Mouse (Mus musculus) CH12.LX (cell line): ENCODE data around the gene Zfhx3. TPM values are rescaled to one million over a fixed set of nuclear protein-coding genes. Genes with fewer than 3 reads are reported as not detected.

ENCODE experiments used
- DNase-seq: peaks from one replicate; pipeline ENCODE4 v3.0.0-alpha.2; 2013; ENCODE audit errors: extremely low read depth
- H3K27ac ChIP-seq: 2 replicates; pipeline ENCODE4 v1.5.1; 2012; ENCODE audit warnings: low read depth, mild to moderate bottlenecking, control low read depth, moderate library complexity; ENCODE audit not compliant: insufficient read depth
- H3K27me3 ChIP-seq: replicated peaks from 2 replicates; pipeline ENCODE3; 2012; ENCODE audit warnings: inconsistent platforms
- H3K36me3 ChIP-seq, 2 experiments: replicated peaks in 1 of 2; 2 replicates each; pipeline versions ENCODE3 to v1.6.1; 2012; ENCODE audit warnings: inconsistent platforms in 1 of 2, low read length in 1 of 2, mild to moderate bottlenecking in 1 of 2, mixed read lengths in 1 of 2, moderate library complexity in 1 of 2; ENCODE audit not compliant: control insufficient read depth in 1 of 2, insufficient read depth in 1 of 2
- H3K4me1 ChIP-seq, 2 experiments: 2 replicates each; pipeline ENCODE4 v1.6.1; 2012; ENCODE audit warnings: inconsistent platforms in 1 of 2, moderate library complexity in 1 of 2; ENCODE audit not compliant: insufficient read depth in 2 of 2, control insufficient read depth in 1 of 2
- H3K4me2 ChIP-seq: 2 replicates; pipeline ENCODE4 v1.6.1; 2012; ENCODE audit warnings: low read depth, mild to moderate bottlenecking, control low read depth; ENCODE audit not compliant: poor library complexity, insufficient read depth, severe bottlenecking
- H3K4me3 ChIP-seq, 3 experiments: fragments of 150-350 bp in 1 of 3; sonication (generic) in 1 of 3; replicated peaks in 1 of 3; 2 replicates each; pipeline versions ENCODE3 to v1.5.1; 2011 to 2012; ENCODE audit warnings: low read depth in 2 of 3, low read length in 2 of 3, mild to moderate bottlenecking in 2 of 3, moderate library complexity in 2 of 3, control low read depth in 1 of 3, improper control_type of control experiment in 1 of 3, inconsistent platforms in 1 of 3, mixed read lengths in 1 of 3; ENCODE audit not compliant: poor library complexity in 1 of 3
- H3K79me2 ChIP-seq: replicated peaks from 2 replicates; pipeline ENCODE4 v1.6.1; 2012; ENCODE audit warnings: mild to moderate bottlenecking, moderate library complexity; ENCODE audit not compliant: control insufficient read depth, poor library complexity, insufficient read depth, severe bottlenecking; ENCODE audit errors: extremely low read depth
- H3K9ac ChIP-seq: 2 replicates; pipeline ENCODE4 v1.6.1; 2012; ENCODE audit warnings: low read depth, mild to moderate bottlenecking, control low read depth, moderate library complexity; ENCODE audit not compliant: insufficient read depth
- H3K9me3 ChIP-seq: replicated peaks from 2 replicates; pipeline ENCODE3; 2012; ENCODE audit warnings: low read length, inconsistent platforms, mixed read lengths
- BHLHE40 ChIP-seq: IDR thresholded peaks from 2 replicates; pipeline ENCODE4 v1.6.1; 2011; ENCODE audit warnings: mild to moderate bottlenecking, low read depth, low read length, improper control_type of control experiment
- CTCF ChIP-seq, 2 experiments: IDR thresholded peaks in 1 of 2; conservative IDR thresholded peaks in 1 of 2; 2 replicates each; pipeline ENCODE4 v1.5.1; 2011 to 2012; ENCODE audit warnings: low read depth in 2 of 2, low read length in 2 of 2, improper control_type of control experiment in 1 of 2, inconsistent platforms in 1 of 2, mild to moderate bottlenecking in 1 of 2, moderate library complexity in 1 of 2
- EP300 ChIP-seq: IDR thresholded peaks from 2 replicates; pipeline ENCODE4 v1.6.1; 2011; ENCODE audit warnings: low read length, improper control_type of control experiment
- ETS1 ChIP-seq: conservative IDR thresholded peaks from 2 replicates; pipeline ENCODE4 v1.6.1; 2012; ENCODE audit warnings: low read depth, mild to moderate bottlenecking, inconsistent platforms, low read length, improper control_type of control experiment, moderate library complexity
- GABPA ChIP-seq: IDR thresholded peaks from 2 replicates; pipeline ENCODE4 v1.6.1; 2012; ENCODE audit warnings: low read depth, low read length, improper control_type of control experiment, inconsistent platforms; ENCODE audit not compliant: insufficient replicate concordance
- JUN ChIP-seq: IDR thresholded peaks from 2 replicates; pipeline ENCODE4 v1.6.1; 2011; ENCODE audit warnings: low read depth, mild to moderate bottlenecking, low read length, improper control_type of control experiment, moderate library complexity; ENCODE audit not compliant: insufficient read depth
- JUND ChIP-seq: conservative IDR thresholded peaks from 2 replicates; pipeline ENCODE4 v1.6.1; 2011; ENCODE audit warnings: low read depth, low read length, improper control_type of control experiment
- KAT2A ChIP-seq: IDR thresholded peaks from 2 replicates; pipeline ENCODE4 v1.6.1; 2012; ENCODE audit warnings: low read length, improper control_type of control experiment, inconsistent platforms; ENCODE audit not compliant: insufficient replicate concordance
- MAFK ChIP-seq: IDR thresholded peaks from 2 replicates; pipeline ENCODE4 v1.6.1; 2011; ENCODE audit warnings: low read length, improper control_type of control experiment; ENCODE audit not compliant: insufficient replicate concordance
- MAX ChIP-seq: IDR thresholded peaks from 2 replicates; pipeline ENCODE4 v1.6.1; 2011; ENCODE audit warnings: low read length, improper control_type of control experiment
- MAZ ChIP-seq: IDR thresholded peaks from 2 replicates; pipeline ENCODE4 v1.6.1; 2012; ENCODE audit warnings: low read depth, mild to moderate bottlenecking, inconsistent platforms, low read length, improper control_type of control experiment, moderate library complexity
- MXI1 ChIP-seq: IDR thresholded peaks from 2 replicates; pipeline ENCODE4 v1.6.1; 2011; ENCODE audit warnings: mild to moderate bottlenecking, low read depth, low read length, improper control_type of control experiment
- MYC ChIP-seq: IDR thresholded peaks from 2 replicates; pipeline ENCODE4 v1.6.1; 2011; ENCODE audit warnings: low read depth, mild to moderate bottlenecking, improper control_type of control experiment, low read length
- NELFE ChIP-seq: IDR thresholded peaks from 2 replicates; pipeline ENCODE4 v1.6.1; 2011; ENCODE audit warnings: low read depth, low read length, improper control_type of control experiment
- NRF1 ChIP-seq: IDR thresholded peaks from 2 replicates; pipeline ENCODE4 v1.6.1; 2014; ENCODE audit warnings: low read depth, mild to moderate bottlenecking, inconsistent platforms, low read length, improper control_type of control experiment, moderate library complexity
- PAX5 ChIP-seq: IDR thresholded peaks from 2 replicates; pipeline ENCODE4 v1.6.1; 2012; ENCODE audit warnings: low read length, inconsistent platforms, mixed read lengths
- POLR2A ChIP-seq: IDR thresholded peaks from 2 replicates; pipeline ENCODE4 v1.6.1; 2011; ENCODE audit warnings: low read depth, mild to moderate bottlenecking, improper control_type of control experiment, low read length
- RCOR1 ChIP-seq: conservative IDR thresholded peaks from 2 replicates; pipeline ENCODE4 v1.6.1; 2012; ENCODE audit warnings: low read depth, mild to moderate bottlenecking, inconsistent platforms, low read length, improper control_type of control experiment
- SIN3A ChIP-seq: IDR thresholded peaks from 2 replicates; pipeline ENCODE4 v1.6.1; 2012; ENCODE audit warnings: low read length, improper control_type of control experiment, inconsistent platforms
- SMC3 ChIP-seq: IDR thresholded peaks from 2 replicates; pipeline ENCODE4 v1.6.1; 2011; ENCODE audit warnings: low read depth, low read length, improper control_type of control experiment
- TBP ChIP-seq: conservative IDR thresholded peaks from 2 replicates; pipeline ENCODE4 v1.6.1; 2011; ENCODE audit warnings: low read depth, low read length, improper control_type of control experiment
- TCF12 ChIP-seq: IDR thresholded peaks from 2 replicates; pipeline ENCODE4 v1.6.1; 2014; ENCODE audit warnings: low read depth, mild to moderate bottlenecking, inconsistent platforms, low read length, improper control_type of control experiment
- UBTF ChIP-seq: IDR thresholded peaks from 2 replicates; pipeline ENCODE4 v1.6.1; 2012; ENCODE audit warnings: low read depth, mild to moderate bottlenecking, inconsistent platforms, low read length, improper control_type of control experiment, moderate library complexity
- USF1 ChIP-seq: IDR thresholded peaks from 2 replicates; pipeline ENCODE4 v1.6.1; 2014; ENCODE audit warnings: low read depth, mild to moderate bottlenecking, inconsistent platforms, low read length, improper control_type of control experiment
- USF2 ChIP-seq: conservative IDR thresholded peaks from 2 replicates; pipeline ENCODE4 v1.6.1; 2011; ENCODE audit warnings: low read depth, low read length, improper control_type of control experiment
- ZC3H11A ChIP-seq: IDR thresholded peaks from 2 replicates; pipeline ENCODE4 v1.6.1; 2012; ENCODE audit warnings: low read depth, mild to moderate bottlenecking, inconsistent platforms, low read length, improper control_type of control experiment
- ZKSCAN1 ChIP-seq: IDR thresholded peaks from 2 replicates; pipeline ENCODE4 v1.6.1; 2012; ENCODE audit warnings: low read depth, inconsistent platforms, low read length, improper control_type of control experiment, borderline replicate concordance
- ZMIZ1 ChIP-seq: IDR thresholded peaks from 2 replicates; pipeline ENCODE4 v1.6.1; 2012; ENCODE audit warnings: low read depth, mild to moderate bottlenecking, inconsistent platforms, low read length, improper control_type of control experiment
- dilution Hi-C: fragments of 300-500 bp; cut with MboI; formaldehyde crosslinking; loops from 2 replicates; pipeline ENCODE4 v1.14.3; 2020; ENCODE audit warnings: low sequenced_read_pairs; ENCODE audit not compliant: extremely low pct_unique_long_range_greater_than_20kb, extremely low pct_ligation_motif_present
- in situ Hi-C: fragments of 300-500 bp; cut with MboI; formaldehyde crosslinking; loops from 3 replicates; pipeline ENCODE4 v1.14.3; 2019; ENCODE audit warnings: low sequenced_read_pairs, low pct_ligation_motif_present, low pct_unique_long_range_greater_than_20kb, mixed read lengths
- polyA plus RNA-seq: library from polyadenylated mRNA; unstranded; fragments of >175 nt; gene quantifications from 2 replicates; pipeline ENCODE4 v1.2.1, GENCODE M21; 2012; ENCODE audit warnings: low read depth; ENCODE audit not compliant: insufficient read length
- total RNA-seq, 2 experiments: library from RNA; depleted of rRNA; stranded (reverse); fragments of 300-350 nt in 1 of 2; fragments of >200 nt in 1 of 2; gene quantifications; 2 replicates each; pipeline ENCODE4 v1.2.3; 2012 to 2014

Zfhx3 gene
- total and polyA plus RNA-seq, 3 experiments, result 0.05 to 0.76 (median 0.68) TPM

DNA sequence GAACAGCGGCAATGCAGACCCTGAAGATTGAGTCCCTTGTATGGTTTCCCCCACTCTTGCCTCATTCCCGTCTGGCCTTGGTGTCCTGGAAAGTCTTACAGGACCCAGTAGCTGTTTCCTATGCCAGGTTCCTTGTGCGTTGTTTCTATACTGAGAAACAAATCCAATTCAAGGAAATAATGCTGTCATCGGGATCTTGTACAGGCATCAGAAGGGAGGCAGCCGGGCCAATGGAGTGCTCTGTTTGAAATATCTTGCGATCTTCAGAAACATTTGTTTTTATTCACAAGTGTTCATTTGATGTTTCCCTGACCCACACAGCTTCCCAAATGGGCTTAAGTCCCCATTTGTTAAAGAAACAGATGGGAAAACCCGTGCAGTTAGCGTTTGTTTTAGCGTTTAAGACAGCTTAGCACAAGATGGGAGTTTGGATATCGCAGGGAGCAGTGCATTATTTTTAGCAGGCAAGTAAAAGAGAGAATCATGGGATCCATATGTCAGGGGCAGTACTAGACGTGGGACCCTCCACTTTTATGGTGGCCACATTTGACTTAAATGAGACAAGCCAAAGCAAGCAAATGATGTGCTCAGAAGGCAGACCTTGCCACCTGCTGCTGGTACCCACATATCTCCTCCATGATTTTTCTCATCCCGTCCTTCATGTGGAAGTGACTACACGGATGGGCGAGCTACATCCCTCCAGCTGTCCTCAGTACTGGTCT, 367.2 kb downstream of the Zfhx3 start:
- in situ Hi-C loops (no loop called here), dilution Hi-C loops (no loop called here)
- no peaks in the 10 kb centered on the region for H3K36me3 ChIP-seq
- no peak overlapping the region for H3K9ac ChIP-seq
- no peaks in the 10 kb centered on the region for H3K4me1 ChIP-seq
- no peaks in the 10 kb centered on the region for H3K79me2 ChIP-seq
- no peaks in the 10 kb centered on the region for H3K27me3 ChIP-seq
- no peak overlapping the region for H3K4me3 ChIP-seq
- no peak for DNase-seq
- TF ChIP-seq UBTF (no peak), ZKSCAN1 (no peak), EP300 (no peak), CTCF (conservative IDR thresholded peaks at IDR 0.05 in 1 of 2, IDR thresholded peaks at IDR 0.05 in 1 of 2; ENCODE audit: low read depth in 2 of 2, low read length in 2 of 2) (no peak), MAZ (no peak), BHLHE40 (no peak), NELFE (no peak), JUN (no peak), TCF12 (no peak), PAX5 (no peak), MAFK (no peak), USF2 (no peak), NRF1 (no peak), MXI1 (no peak), ETS1 (no peak), TBP (no peak), POLR2A (no peak), MYC (no peak), RCOR1 (no peak), SIN3A (no peak)
- no peaks in the 10 kb centered on the region for H3K9me3 ChIP-seq
- no peak overlapping the region for H3K27ac ChIP-seq
- H3K4me2 ChIP-seq, result no peak overlapping the region

DNA sequence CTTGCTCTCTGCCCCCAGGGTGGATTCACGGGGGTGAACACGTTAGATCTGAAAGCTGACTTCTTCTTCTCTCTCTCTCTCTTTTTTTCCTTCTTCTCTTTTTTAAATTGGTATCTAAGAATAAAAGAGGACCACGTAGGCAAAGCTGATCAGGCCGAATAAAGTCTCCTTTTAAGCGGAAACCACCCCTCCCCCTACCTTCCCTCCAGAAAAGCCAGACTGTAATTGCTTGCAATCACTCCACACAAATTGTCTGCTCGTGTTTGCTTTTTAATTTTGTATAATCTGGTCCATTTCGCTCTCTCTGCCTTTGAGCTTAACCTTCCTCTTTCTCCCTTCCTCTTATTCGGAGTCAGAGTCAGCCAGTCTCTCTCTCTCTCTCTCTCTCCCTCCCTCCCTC, 372.6 kb downstream of the Zfhx3 start:
- dilution Hi-C loops, result no loop called here
- DNase-seq, result no peak
- Histone ChIP-seq H3K4me2 (no peak overlapping the region), H3K27ac (no peak overlapping the region), H3K79me2 (no peaks in the 10 kb centered on the region), H3K9ac (no peak overlapping the region), H3K27me3 (no peaks in the 10 kb centered on the region), H3K9me3 (peaks cover 3% of the 10 kb centered on the region)
- in situ Hi-C loops, result no loop called here
- no peak for TF ChIP-seq BHLHE40
- no peak for TF ChIP-seq PAX5
- no peak for TF ChIP-seq USF1
- no peak for TF ChIP-seq TCF12
- no peak for TF ChIP-seq NELFE
- TF ChIP-seq JUN, result no peak
- no peak for TF ChIP-seq ZMIZ1
- TF ChIP-seq MAX, result no peak
- no peak for TF ChIP-seq NRF1
- no peak for TF ChIP-seq EP300
- TF ChIP-seq TBP, result no peak
- no peak for TF ChIP-seq SMC3
- no peak for TF ChIP-seq ZC3H11A
- TF ChIP-seq USF2, result no peak
- no peak for TF ChIP-seq RCOR1
- TF ChIP-seq MAZ, result no peak
- TF ChIP-seq JUND, result no peak
- no peak for TF ChIP-seq KAT2A
- TF ChIP-seq GABPA, result no peak
- TF ChIP-seq, all 38 proteins: peak for 0
- Histone ChIP-seq H3K4me1 (peaks cover 0 to 14% of the 10 kb centered on the region in 2 experiments; a peak in 1 of 4 replicates), H3K4me3 (no peak overlapping the region), H3K36me3 (no peaks in the 10 kb centered on the region)
